In the genomic region with DNA sequence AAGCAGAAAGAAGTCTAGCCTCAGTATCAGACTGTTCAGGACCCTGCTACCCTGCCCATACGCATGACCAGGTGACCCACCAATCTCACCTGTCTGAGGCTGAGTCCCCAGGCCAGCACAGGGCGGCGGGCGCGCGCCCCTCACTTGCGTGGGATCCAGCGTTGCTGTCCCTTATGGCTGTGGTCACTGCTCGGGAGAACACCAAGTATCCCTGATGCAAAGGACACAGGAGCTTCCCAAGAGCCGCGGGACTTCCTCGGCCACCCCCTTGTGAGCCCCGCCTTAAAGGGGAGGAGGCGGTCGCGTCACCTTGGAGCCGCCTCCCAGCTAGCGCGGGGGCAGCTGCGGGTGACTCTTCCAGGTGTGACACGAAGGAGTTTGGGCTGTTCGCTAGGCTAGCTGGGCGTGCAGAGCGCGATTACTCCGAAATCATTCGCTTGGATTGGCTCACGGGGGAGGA, we compare ENCODE assay signal across 8 mouse cellular contexts. TPM values are rescaled to one million over a fixed set of nuclear protein-coding genes. Genes with fewer than 3 reads are reported as not detected.
DNase-seq lines count a peak whose midpoint lies in the region; ATAC-seq lines count a peak whose summit lies in the region.

A gene (minus strand): TSS at position 227 of the 460 bp plus-strand sequence.

- WGBS in forebrain, embryonic 15.5 days, result under 1% methylated on average over 28 of the region's 28 CpGs
- under 1% methylated on average over 28 of the region's 28 CpGs for WGBS in hindbrain, embryonic 10.5 days

- H3K36me3 ChIP-seq in forebrain, embryonic 15.5 days, result no peaks in the 10 kb centered on the region
- H3K36me3 ChIP-seq in hindbrain, embryonic 10.5 days, result no peaks in the 10 kb centered on the region
- no peaks in the 10 kb centered on the region for H3K36me3 ChIP-seq in megakaryocyte, embryonic 14.5 days (replicated peaks; ENCODE audit: low read length)

- H3K4me2 ChIP-seq in forebrain, embryonic 15.5 days (replicated peaks), result peak within 1 kb of the TSS; percentile 82

- H3K9me3 ChIP-seq in forebrain, embryonic 15.5 days, result no peaks in the 10 kb centered on the region
- no peaks in the 10 kb centered on the region for H3K9me3 ChIP-seq in hindbrain, embryonic 10.5 days
- H3K9me3 ChIP-seq in megakaryocyte, embryonic 14.5 days, result no peaks in the 10 kb centered on the region

- peak within 1 kb of the TSS; percentile 42 for H3K4me3 ChIP-seq in forebrain, embryonic 15.5 days
- H3K4me3 ChIP-seq in hindbrain, embryonic 10.5 days, result peak within 1 kb of the TSS; percentile 67
- peak within 1 kb of the TSS; percentile 94 for H3K4me3 ChIP-seq in megakaryocyte, embryonic 14.5 days (replicated peaks)

- H3K27me3 ChIP-seq in forebrain, embryonic 15.5 days, result peaks cover 19% of the 10 kb centered on the region
- peaks cover 30% of the 10 kb centered on the region for H3K27me3 ChIP-seq in hindbrain, embryonic 10.5 days (ENCODE audit: insufficient read depth, poor library complexity, severe bottlenecking)
- peaks cover 11% of the 10 kb centered on the region for H3K27me3 ChIP-seq in megakaryocyte, embryonic 14.5 days (replicated peaks)

- no peak within 1 kb of the TSS for H3K27ac ChIP-seq in forebrain, embryonic 15.5 days (replicated peaks)
- no peak within 1 kb of the TSS for H3K27ac ChIP-seq in hindbrain, embryonic 10.5 days

- peaks cover 14% of the 10 kb centered on the region for H3K4me1 ChIP-seq in forebrain, embryonic 15.5 days
- H3K4me1 ChIP-seq in hindbrain, embryonic 10.5 days (replicated peaks), result peaks cover 17% of the 10 kb centered on the region
- H3K4me1 ChIP-seq in megakaryocyte, embryonic 14.5 days, result peaks cover 51% of the 10 kb centered on the region

- peak within 1 kb of the TSS; percentile 34 for H3K9ac ChIP-seq in forebrain, embryonic 15.5 days (replicated peaks)

- peak; percentile 81 for DNase-seq in B cell, adult 2 months
- DNase-seq in adrenal gland, adult 8-10 months, result peak; percentile 25
- peak; percentile 50 for DNase-seq in hindbrain, embryonic 10.5 days (ENCODE audit: low spot score)
- peak; percentile 10 to 36 for DNase-seq in left cerebral cortex, adult 8-10 months (ENCODE audit: low spot score in 2 of 2)
- DNase-seq in right cerebral cortex, postnatal 14 days, result peak; percentile 26
- DNase-seq in urinary bladder, postnatal 10 days (ENCODE audit: low spot score), result peak; percentile 17

- 0 out of 2 replicates have a peak, but pooled peaks have one; percentile 48 for ATAC-seq in forebrain, embryonic 15.5 days (replicated peaks)

RNA-seq across cellular contexts. Expression of the gene that starts here (rescaled TPM):
- 1 to 10 TPM in 1 of 4 experiments, under 1 TPM in 3; 0.63 to 1.6 (median 0.69) TPM for total RNA-seq in adrenal gland, adult 8-10 months (2022)
- 0.18 and 0.24 TPM in 2 replicates for polyA plus RNA-seq in forebrain, embryonic 15.5 days (2015; fragmentation: Nextera tagmentation; extraction: Ambion mirVana)
- polyA plus RNA-seq in hindbrain, embryonic 10.5 days (2016; fragmentation: Nextera tagmentation; extraction: Ambion mirVana), result 0.13 and 0.47 TPM in 2 replicates
- 1 to 10 TPM; 1.4 to 1.8 (median 1.6) TPM for total RNA-seq in left cerebral cortex, adult 8-10 months (2022)
- not detected in 2 replicates for polyA plus RNA-seq in megakaryocyte, embryonic 14.5 days (2012; ENCODE audit: insufficient read depth, low replicate concordance)

Comparison
In these comparisons a context has a peak if more than half of its experiments do, and no peak if none do; other contexts are left out.
1. Peak in ATAC-seq, H3K4me3 ChIP-seq, H3K9ac ChIP-seq and H3K4me2 ChIP-seq in forebrain, embryonic 15.5 days; RNA of the gene not detected or under 1 TPM.
2. Peak in DNase-seq and H3K4me3 ChIP-seq in hindbrain, embryonic 10.5 days; RNA of the gene not detected or under 1 TPM.
3. DNase-seq: peak in every context shown above with its lines; median percentile 81 in B cell, adult 2 months; 50 in hindbrain, embryonic 10.5 days; 26 in right cerebral cortex, postnatal 14 days; 25 in adrenal gland, adult 8-10 months; 23 in left cerebral cortex, adult 8-10 months; 17 in urinary bladder, postnatal 10 days.
4. H3K4me3 ChIP-seq: peak in every context shown above with its lines; median percentile 94 in megakaryocyte, embryonic 14.5 days; 67 in hindbrain, embryonic 10.5 days; 42 in forebrain, embryonic 15.5 days.